Mouse (Mus musculus) frontal cortex, adult 2 months (tissue): ENCODE data around the gene Cd44. TPM values are rescaled to one million over a fixed set of nuclear protein-coding genes. Genes with fewer than 3 reads are reported as not detected.
A peak's percentile ranks its signal among the peaks of the same experiment; 100 is the strongest.

ENCODE experiments used
- DNase-seq, 2 experiments: peaks; one replicate each; pipeline ENCODE4 v3.0.0; 2022; ENCODE audit warnings: low spot score in 1 of 2; ENCODE audit errors: extremely low spot score in 1 of 2
- polyA plus RNA-seq: library from polyadenylated mRNA; depleted of rRNA; stranded (reverse); fragments of >200 nt; gene quantifications from 2 replicates; pipeline ENCODE4 v1.2.3, GENCODE M21; 2012; rRNA removed

Gene Cd44
- polyA plus RNA-seq, 1 experiment = 2.0 TPM

GRCm38 (mm10) chr2:102774700-102775099, 126.8 kb downstream of the Cd44 start:
- DNase-seq = no peak

GRCm38 (mm10) chr2:102772276-102772675, 129.2 kb downstream of the Cd44 start:
- peak in 1 of 2 experiments; percentile 41 for DNase-seq

DNA sequence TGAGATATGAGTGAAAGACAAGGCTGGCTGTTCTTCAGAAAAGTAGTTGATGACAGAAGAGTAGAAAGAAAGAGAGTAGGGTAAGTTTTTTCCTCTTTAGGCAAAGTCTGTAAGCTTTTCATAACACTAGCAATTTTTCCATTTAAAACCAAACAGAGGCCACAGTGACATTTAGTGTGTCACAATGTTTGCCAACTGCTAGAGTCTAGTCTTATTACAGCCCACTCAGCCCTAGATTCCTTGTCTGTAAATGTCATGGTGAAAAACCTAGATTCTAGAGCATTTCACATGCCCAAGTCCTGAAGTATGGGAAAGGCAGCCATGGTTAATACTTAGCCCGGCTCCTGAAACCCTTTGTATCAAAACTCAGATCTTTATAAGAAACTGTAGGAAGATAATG, 130.2 kb downstream of the Cd44 start:
- peak in 1 of 2 experiments; percentile 25 for DNase-seq

DNA sequence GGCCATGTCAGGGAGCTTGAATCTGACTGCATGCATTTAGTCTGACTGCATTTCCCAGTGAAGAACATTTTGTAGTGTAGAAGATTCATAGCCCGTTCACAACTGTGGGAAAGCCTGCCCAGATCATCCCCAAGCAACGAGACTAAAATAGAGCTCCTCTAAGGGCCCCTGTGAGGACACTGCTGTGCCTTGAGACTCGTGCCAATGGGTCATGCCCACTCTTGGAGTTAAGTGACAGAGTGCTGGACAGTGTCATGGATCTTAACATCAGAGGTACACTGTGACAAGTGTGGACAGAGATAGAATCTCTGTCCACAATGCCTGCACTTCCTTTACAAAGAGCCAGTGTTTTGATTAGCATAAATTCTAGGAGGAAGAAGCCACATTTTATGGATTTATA, 133.2 kb downstream of the Cd44 start:
- no peak for DNase-seq

DNA sequence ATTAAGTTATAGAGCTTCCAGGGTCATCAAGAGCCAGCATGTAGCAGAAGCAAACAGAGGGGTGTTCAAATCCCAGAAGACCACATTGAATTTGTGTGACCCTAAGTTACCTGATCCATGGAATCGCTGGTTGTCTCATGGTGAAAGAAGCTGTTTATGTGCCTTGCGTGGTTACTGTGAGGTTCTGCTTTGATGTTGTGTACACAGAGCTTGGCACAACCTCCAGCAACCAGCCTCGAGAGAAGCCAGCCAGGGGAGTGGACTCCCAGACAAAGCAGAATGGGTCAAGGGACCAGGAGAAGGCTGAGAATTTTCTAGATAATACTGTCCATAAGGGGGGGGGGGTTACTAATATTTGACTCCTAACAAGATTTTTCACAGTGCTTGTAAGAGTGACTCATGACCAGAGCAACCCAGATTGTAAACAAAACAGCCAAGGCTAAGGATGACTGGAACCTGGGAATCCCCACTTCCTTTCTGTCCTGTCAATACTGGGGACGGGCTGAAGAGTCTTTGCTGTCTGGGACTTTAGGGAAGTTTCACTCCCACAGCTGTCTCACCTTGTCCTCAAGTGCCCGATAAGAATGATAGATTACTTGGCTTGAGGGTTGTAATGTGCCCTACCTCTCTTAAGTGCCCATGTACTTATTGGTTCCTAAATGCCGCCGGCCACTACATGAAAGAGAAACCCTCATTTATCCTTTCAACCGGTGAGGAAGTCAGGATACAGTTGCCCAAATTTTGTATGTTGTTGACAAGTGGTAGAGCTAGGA, 136.7 kb downstream of the Cd44 start:
- DNase-seq = no peak

GRCm38 (mm10) chr2:102763991-102764390, 137.5 kb downstream of the Cd44 start:
- no peak for DNase-seq

DNA sequence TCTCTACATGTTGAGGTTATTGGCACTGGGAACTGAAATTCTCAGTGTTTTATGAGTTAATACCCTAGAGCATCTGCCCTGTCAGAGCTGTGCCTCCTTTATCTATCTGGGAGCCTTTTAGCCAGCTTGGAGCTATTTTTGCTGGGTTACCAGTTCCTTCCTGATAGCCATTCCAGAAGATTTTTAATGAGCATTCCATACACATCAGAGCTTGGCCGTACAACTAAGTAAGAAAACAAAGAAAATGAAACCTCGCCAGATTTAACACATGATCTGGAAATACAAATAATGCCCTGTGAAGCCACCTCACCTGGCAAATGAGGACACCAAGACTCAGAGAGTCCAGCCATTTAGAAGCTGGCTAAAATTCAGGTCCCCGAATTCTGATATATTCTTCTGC, 138.3 kb downstream of the Cd44 start:
- no peak for DNase-seq

Other genes starting within 250 kb of the Cd44 start
- 570 and 587 TPM in 2 replicates for gene Slc1a2, start 243.0 kb downstream of the Cd44 start, polyA plus RNA-seq
- 47.4 and 52.3 TPM in 2 replicates for gene Pdhx, start 171.8 kb upstream of the Cd44 start, polyA plus RNA-seq
- gene Apip, start 172.0 kb upstream of the Cd44 start, polyA plus RNA-seq = 26.9 and 31.7 TPM in 2 replicates